ENCODE assay signal across 8 mouse cellular contexts in the genomic region with DNA sequence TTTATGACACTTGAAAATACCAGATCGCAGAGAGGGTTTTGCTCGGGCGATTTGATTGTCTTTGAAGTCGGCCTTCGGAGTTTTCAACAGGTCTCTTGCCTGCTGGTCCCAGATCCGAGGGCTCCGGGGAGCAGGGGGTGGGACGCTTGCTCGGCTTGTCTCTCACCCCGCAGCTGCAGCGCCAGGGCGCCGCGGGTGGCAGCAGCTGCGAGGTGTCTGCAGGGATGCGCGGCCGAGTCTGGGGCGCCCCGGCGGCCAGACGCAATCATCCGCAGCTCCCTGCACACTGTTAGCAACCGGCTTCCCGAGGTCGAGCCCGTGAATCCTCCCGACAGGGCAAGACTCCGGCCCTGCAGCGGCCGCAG.
DNase-seq lines count a peak whose midpoint lies in the region; ATAC-seq lines count a peak whose summit lies in the region.

No protein-coding gene starts in this region.

- H3K4me3 ChIP-seq in heart, embryonic 16.5 days (ENCODE audit: low read length) = peak overlapping the region; percentile 58
- H3K4me3 ChIP-seq in midbrain, embryonic 11.5 days (ENCODE audit: low read depth, low read length) = peak overlapping the region; percentile 40

- no peaks in the 10 kb centered on the region for H3K36me3 ChIP-seq in heart, embryonic 16.5 days (ENCODE audit: control insufficient read depth, insufficient read depth)
- no peaks in the 10 kb centered on the region for H3K36me3 ChIP-seq in midbrain, embryonic 11.5 days (ENCODE audit: control insufficient read depth, insufficient read depth, low read length)

- peak; percentile 32; the same call in 1 of the 2 replicates for ATAC-seq in heart, embryonic 16.5 days (replicated peaks; ENCODE audit: extremely low read depth, insufficient read depth, low FRiP score)
- peak; percentile 85 for ATAC-seq in midbrain, embryonic 11.5 days (ENCODE audit: low FRiP score)
- no peak for ATAC-seq in activated CD4-positive, CD25-positive, alpha-beta regulatory T cell, adult 4 months

- peak; percentile 10 to 50 for DNase-seq in adrenal gland, adult (ENCODE audit: inconsistent age in 2 of 2, low spot score in 1 of 2)
- DNase-seq in adrenal gland, postnatal 4 days (ENCODE audit: low spot score in 2 of 2) = no peak
- peak; percentile 45 for DNase-seq in thymus, postnatal 4 days
- DNase-seq in thymus, adult 18-20 months = no peak
- peak; percentile 1 to 52 for DNase-seq in kidney, postnatal 36 days
- peak; percentile 98 for DNase-seq in midbrain, embryonic 11.5 days (ENCODE audit: low spot score, missing footprints)

- peaks cover 9% of the 10 kb centered on the region for H3K4me1 ChIP-seq in heart, embryonic 16.5 days (ENCODE audit: control insufficient read depth, insufficient read depth, low read length)
- peaks cover 29% of the 10 kb centered on the region for H3K4me1 ChIP-seq in midbrain, embryonic 11.5 days (ENCODE audit: control insufficient read depth, insufficient read depth, low read length)

- no peak overlapping the region for H3K27ac ChIP-seq in heart, embryonic 16.5 days (ENCODE audit: low read length)
- peak overlapping the region; percentile 88 for H3K27ac ChIP-seq in midbrain, embryonic 11.5 days (ENCODE audit: low read depth, low read length)

- peak overlapping the region; percentile 43; the same call in 1 of the 2 replicates for H3K9ac ChIP-seq in heart, embryonic 16.5 days (ENCODE audit: low read length)
- peak overlapping the region; percentile 79 for H3K9ac ChIP-seq in midbrain, embryonic 11.5 days (ENCODE audit: low read length)

- peak overlapping the region; percentile 90 for H3K4me2 ChIP-seq in heart, embryonic 16.5 days (ENCODE audit: low read depth, low read length)
- peak overlapping the region; percentile 86 for H3K4me2 ChIP-seq in midbrain, embryonic 11.5 days

- WGBS in heart, embryonic 16.5 days = under 1% methylated on average over 31 of the region's 31 CpGs
- WGBS in midbrain, embryonic 11.5 days = 0% methylated on average over 31 of the region's 31 CpGs

- H3K9me3 ChIP-seq in heart, embryonic 16.5 days (replicated peaks; ENCODE audit: control insufficient read depth, low read length) = no peaks in the 10 kb centered on the region
- no peaks in the 10 kb centered on the region for H3K9me3 ChIP-seq in midbrain, embryonic 11.5 days (ENCODE audit: control insufficient read depth, low read length)

- peaks cover 52% of the 10 kb centered on the region for H3K27me3 ChIP-seq in heart, embryonic 16.5 days (ENCODE audit: control insufficient read depth, insufficient read depth, low read length)
- peaks cover 14% of the 10 kb centered on the region for H3K27me3 ChIP-seq in midbrain, embryonic 11.5 days (ENCODE audit: control insufficient read depth, insufficient read depth, low read length)

Comparison
In these comparisons a context has a peak if more than half of its experiments do, and no peak if none do; other contexts are left out.
1. DNase-seq: peak in adrenal gland, adult (2 of 2), thymus, postnatal 4 days (single experiment), kidney, postnatal 36 days (2 of 2) and midbrain, embryonic 11.5 days (single experiment); none in adrenal gland, postnatal 4 days (0 of 2) and thymus, adult 18-20 months (0 of 2).